Mouse (Mus musculus) layer of hippocampus, adult 18-20 months (tissue): ENCODE measurements around the gene Ltbp4. TPM values are rescaled to one million over a fixed set of nuclear protein-coding genes. Genes with fewer than 3 reads are reported as not detected.

Experiments
- DNase-seq, 2 experiments: peaks; one replicate each; pipeline ENCODE4 v3.0.0; 2022; ENCODE audit warnings: low spot score in 2 of 2
- total RNA-seq, 2 experiments: library from RNA; stranded (reverse); gene quantifications; 2 replicates each; pipeline ENCODE4 v1.2.3; 2021

Ltbp4 gene
- total RNA-seq, 2 experiments from 2014 or later = 43.9 to 47.5 TPM

DNA sequence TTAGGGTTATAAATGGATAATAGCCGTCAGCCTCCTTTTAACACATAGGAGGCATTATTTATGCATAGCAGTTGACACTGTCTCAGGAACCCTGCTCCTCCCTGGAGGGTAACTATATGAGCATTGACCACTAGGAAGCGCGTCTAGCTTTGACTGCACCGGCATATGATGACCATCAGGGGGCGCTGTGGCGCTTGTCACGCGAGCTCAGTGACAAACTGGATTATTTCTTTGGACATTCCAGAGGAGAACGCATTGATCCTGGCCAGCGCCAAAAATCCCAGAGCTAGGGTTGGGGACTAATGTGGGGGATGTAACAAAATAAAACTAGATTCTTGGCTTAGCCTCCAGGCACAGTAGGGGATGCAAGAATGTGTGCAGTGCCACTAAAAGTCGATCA lies 35.3 kb downstream of the Ltbp4 start:
- DNase-seq = peak; percentile 48 to 80

DNA sequence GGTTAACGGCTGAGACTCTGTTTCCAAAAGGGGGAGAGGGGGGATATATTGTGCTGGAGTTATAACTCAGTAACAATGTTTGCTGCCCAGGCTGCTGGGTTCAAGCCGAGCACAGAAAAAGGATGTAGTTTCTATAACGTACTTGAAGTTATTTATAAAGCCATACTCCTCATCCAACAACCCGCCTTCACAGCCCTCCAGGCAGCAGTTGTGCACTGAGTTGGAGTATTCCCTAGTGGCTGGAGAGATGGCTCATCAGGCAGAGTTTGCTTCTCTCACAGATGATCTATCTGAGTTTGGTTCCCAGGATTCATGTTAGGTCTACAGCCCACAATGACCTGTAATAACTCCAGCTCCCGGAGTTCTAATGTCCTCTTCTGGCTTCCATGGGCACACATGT lies 36.7 kb downstream of the Ltbp4 start:
- no peak for DNase-seq

DNA sequence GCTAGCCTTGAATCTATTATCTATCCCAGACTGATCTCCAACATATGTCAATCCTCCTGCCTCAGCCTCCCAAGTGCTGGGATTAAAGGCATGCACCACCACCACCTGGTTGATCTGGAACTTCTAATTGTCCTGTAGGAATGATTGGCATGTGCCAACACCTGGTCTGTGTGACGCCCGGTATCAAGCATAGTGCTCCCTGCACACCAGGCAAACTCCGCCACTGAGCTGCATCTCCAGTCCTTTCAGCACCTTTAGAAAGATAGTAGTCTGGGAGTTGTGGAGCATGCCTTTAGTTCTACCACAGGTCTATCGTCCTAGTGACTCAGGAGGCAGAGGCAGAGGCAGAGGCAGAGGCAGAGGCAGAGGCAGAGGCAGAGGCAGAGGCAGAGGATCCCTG lies 37.1 kb downstream of the Ltbp4 start:
- no peak for DNase-seq

GRCm38 (mm10) chr7:27298816-27299215 lies 38.7 kb downstream of the Ltbp4 start:
- DNase-seq = no peak

GRCm38 (mm10) chr7:27298033-27298610 lies 39.4 kb downstream of the Ltbp4 start:
- no peak for DNase-seq

DNA sequence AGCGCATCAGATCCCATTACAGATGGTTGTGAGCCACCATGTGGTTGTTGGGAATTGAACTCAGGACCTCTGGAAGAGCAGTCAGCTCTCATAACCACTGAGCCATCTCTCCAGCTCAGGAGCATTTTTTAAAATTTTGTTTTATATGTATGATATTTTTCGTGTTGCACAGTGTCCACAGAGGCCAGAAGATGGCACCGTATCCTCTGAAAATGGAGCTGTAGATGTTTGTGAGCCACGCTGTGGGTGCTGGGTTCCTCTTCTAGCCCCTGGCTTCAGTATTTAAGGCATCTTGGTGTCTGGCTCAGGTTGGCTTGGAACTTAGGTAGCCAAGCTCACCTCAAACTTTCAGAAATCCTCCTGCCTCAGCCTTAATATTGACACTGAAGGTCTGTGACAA lies 41.0 kb downstream of the Ltbp4 start:
- DNase-seq = no peak

DNA sequence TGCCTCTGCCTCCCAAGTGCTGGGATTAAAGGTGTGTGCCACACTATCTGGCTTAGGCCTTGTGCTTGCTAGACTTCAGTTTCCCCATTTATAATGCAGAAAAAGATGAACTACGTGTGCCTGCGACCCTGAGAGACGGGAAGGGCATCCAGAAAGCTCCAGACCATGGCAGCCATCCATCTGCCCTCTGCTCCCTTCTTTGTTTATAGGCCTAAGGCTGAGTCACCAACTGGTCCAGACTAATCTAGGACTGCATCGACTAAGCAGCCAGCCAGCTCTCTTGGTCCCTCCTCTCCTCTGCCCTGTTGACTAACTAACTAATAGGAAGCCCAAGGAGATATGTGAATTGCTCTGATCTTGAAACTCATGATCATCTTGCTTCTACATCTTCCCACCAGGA lies 41.5 kb downstream of the Ltbp4 start:
- no peak for DNase-seq

- DNase-seq = no peak
Observed at GRCm38 (mm10) chr7:27291795-27292466, 45.6 kb downstream of the Ltbp4 start.

DNA sequence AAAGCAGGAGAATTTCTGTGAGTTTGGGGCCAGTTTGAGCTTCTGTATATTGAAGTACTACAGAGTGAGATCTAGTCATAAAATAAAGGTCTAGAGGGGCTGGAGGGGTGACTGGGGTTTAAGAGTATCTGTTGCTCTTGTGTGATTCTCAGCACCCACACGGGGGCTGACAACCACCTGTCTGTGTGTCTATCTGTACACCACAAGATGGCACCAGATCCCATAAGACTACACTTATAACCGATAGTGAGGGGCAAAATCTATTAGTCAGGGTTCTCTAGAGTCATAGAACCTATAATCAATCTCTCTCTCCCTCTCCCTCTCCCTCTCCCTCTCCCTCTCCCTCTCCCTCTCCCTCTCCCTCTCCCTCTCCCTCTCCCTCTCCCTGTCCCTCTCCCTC lies 46.9 kb downstream of the Ltbp4 start:
- DNase-seq = no peak

GRCm38 (mm10) chr7:27288732-27289131 lies 48.8 kb downstream of the Ltbp4 start:
- no peak for DNase-seq

- peak in 1 of 2 experiments; percentile 79 for DNase-seq
Observed at GRCm38 (mm10) chr7:27285698-27286066, 51.8 kb downstream of the Ltbp4 start.

DNA sequence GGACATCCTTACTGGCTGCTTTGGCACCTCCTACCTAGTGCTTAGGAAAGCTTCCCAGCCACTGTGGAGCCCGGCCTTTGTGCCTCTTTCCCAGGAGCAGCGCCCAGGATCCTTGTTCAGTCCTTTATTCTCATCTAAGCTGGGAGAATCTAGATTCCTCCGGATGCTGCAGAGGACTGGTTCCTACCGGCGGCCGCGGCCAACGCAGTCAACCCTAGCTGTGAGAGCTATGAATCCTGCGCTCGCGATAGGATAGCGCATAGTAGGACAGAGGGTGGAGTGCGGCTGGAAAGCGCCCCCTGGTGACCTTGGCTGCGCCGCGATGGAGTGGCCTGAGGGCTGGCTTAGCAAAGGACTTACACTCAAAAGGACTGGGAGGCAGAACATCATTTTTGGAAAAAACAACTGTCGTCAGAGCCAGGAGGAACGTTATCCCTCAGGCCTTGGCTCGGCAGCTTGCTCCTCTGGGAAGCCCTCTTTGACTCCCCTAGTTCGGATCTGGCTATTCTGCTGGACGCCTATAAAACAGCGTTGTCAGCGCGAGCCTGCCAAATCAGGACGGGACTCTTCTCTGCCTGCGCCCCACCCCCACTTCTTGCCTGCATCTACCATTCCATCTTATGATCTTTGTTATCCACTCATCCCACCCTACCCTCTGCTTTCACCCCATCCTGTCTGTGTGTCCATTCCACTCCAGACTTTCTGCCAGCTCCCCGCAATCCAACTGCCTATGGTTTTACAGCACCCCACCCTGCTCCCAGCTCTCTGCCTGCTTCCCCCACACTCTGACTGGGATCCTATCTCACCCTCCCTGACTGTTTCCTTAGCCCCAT lies 52.4 kb downstream of the Ltbp4 start:
- no peak for DNase-seq

GRCm38 (mm10) chr7:27282225-27282624 lies 55.3 kb downstream of the Ltbp4 start:
- DNase-seq = no peak

- no peak for DNase-seq
Observed at GRCm38 (mm10) chr7:27281717-27282116, 55.8 kb downstream of the Ltbp4 start.

- DNase-seq = no peak
Observed at GRCm38 (mm10) chr7:27277191-27277590, 60.3 kb downstream of the Ltbp4 start.

DNA sequence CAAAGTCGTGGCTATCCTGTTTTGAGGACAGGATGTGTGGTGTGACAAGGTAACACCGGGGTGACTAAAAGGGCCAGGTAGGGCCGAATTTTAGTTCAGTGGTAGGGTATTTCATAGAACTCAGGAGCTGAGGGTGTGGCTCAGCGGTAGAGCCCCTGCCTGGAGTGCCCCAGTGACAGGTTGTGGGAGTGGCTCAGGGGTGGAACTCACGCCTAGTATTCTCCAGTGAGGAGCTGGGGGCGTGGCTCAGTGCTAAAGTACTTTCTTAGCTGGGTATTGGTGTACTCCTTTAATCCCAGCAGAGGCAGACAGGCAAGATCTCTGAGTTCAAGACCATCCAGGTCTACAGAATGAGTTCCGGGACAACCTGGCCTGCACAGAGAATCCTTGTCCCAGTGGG lies 61.5 kb downstream of the Ltbp4 start:
- no peak for DNase-seq

GRCm38 (mm10) chr7:27274916-27275315 lies 62.6 kb downstream of the Ltbp4 start:
- DNase-seq = no peak

DNA sequence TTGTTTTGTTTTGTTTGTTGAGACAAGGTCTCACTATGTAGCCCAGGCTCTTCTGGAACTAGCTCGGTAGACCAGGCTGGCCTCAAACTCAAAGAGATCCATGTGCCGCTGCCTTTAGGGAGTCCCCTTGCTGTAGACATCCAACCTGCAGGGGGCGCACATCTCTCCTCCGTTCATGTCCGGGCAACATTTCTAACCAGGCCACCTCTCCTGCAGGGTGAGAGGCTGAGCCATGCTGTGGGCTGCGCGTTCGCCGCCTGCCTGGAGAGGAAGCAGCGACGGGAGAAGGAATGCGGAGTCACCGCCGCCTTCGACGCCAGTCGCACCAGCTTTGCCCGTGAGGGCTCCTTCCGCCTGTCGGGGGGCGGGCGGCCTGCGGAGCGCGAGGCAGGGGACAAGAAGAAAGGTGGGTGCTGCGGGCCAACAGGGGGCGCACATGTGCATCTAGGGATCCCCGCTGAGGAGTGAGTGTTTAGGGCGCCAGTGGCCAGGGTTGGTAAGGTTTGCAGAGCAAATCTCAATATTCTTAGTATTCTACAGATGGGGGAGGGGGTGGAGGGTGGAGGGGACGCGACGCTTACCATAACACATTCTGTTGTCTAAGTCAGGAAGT lies 63.6 kb downstream of the Ltbp4 start:
- no peak for DNase-seq

DNA sequence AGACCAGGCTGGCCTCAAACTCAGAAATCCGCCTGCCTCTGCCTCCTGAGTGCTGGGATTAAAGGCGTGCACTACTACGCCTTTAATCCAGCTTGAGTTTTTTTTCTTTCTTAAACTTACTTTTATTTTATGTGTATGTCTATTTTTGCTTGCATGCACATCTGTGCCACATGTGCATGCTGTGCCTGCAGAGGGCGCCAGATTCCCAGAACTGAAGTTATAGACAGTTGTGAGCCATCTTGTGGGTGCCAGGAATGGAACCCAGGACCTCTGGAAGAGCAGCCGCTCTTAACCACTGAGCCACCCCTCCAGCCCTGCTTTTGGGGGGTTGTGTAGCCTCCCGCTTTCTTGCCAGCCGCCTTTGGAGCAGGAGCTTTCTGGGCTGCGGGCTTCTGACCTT lies 66.1 kb downstream of the Ltbp4 start:
- DNase-seq = no peak

GRCm38 (mm10) chr7:27266515-27267128 lies 70.9 kb downstream of the Ltbp4 start:
- peak; percentile 86 to 90 for DNase-seq

- DNase-seq = no peak
Observed at GRCm38 (mm10) chr7:27264761-27265160, 72.7 kb downstream of the Ltbp4 start.

DNA sequence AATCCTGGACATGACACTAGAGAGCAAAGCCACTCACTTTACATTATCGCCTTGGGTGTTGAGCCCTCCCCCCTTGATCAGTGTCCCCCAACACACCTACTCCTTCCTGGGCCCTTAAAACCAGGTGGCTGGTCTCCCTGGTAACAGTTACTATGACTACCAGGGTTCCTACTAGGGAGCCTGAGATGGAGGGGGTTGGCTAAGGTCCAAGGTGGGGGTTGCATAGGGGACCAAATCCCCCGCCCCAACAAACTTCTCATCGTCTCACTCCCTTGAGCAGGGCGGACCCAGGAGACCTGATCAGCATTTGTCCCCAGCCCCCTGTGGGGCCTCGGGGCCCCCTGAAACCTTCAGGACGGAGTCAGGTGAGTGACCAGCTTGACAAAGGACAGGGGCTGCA lies 75.6 kb downstream of the Ltbp4 start:
- no peak for DNase-seq
